Mouse (Mus musculus) embryonic facial prominence, embryonic 13.5 days (tissue): ENCODE measurements around the gene Pcyt2. TPM values are rescaled to one million over a fixed set of nuclear protein-coding genes. Genes with fewer than 3 reads are reported as not detected.

Source experiments
- ATAC-seq: fragments of 200-750 bp; cut with Nextera tagmentation; 2 replicates; pipeline ENCODE4 v1.8.0; 2017; ENCODE audit warnings: low read depth; ENCODE audit not compliant: insufficient number of reproducible peaks, insufficient read depth, low FRiP score, low TSS enrichment
- H3K27ac ChIP-seq: fragments of 300-500 bp; sonication (generic); 2 replicates; pipeline ENCODE4 v1.5.1; 2015; ENCODE audit warnings: moderate library complexity, mild to moderate bottlenecking, inconsistent platforms
- H3K27me3 ChIP-seq: fragments of 300-500 bp; sonication (generic); 2 replicates; pipeline ENCODE4 v1.6.1; 2015; ENCODE audit warnings: mild to moderate bottlenecking, inconsistent platforms
- H3K36me3 ChIP-seq: fragments of 300-500 bp; sonication (generic); 2 replicates; pipeline ENCODE4 v1.6.1; 2015; ENCODE audit warnings: mild to moderate bottlenecking, inconsistent platforms
- H3K4me1 ChIP-seq: fragments of 300-500 bp; sonication (generic); 2 replicates; pipeline ENCODE4 v1.6.1; 2015; ENCODE audit warnings: inconsistent platforms
- H3K4me2 ChIP-seq: fragments of 300-500 bp; sonication (generic); 2 replicates; pipeline ENCODE4 v1.6.1; 2015; ENCODE audit warnings: moderate library complexity, mild to moderate bottlenecking, inconsistent platforms
- H3K4me3 ChIP-seq: fragments of 300-500 bp; sonication (generic); 2 replicates; pipeline ENCODE4 v1.5.1; 2015; ENCODE audit warnings: mild to moderate bottlenecking, inconsistent platforms
- H3K9ac ChIP-seq: fragments of 300-500 bp; sonication (generic); 2 replicates; pipeline ENCODE4 v1.6.1; 2015; ENCODE audit warnings: mild to moderate bottlenecking, inconsistent platforms
- H3K9me3 ChIP-seq: fragments of 300-500 bp; sonication (generic); 2 replicates; pipeline ENCODE4 v1.6.1; 2016; ENCODE audit warnings: inconsistent platforms
- WGBS: fragments of 180-500 bp; shearing (Covaris S2); methylation state at CpG from one replicate; pipeline ENCODE4 v1.1.7; 2015; ENCODE audit warnings: mixed read lengths; 5-methylcytosine and 5-hydroxymethylcytosine counted together
- polyA plus RNA-seq: library from polyadenylated mRNA; unstranded; fragments of >200 nt; fragmentation: Nextera tagmentation; extraction: Ambion mirVana; gene quantifications from 2 replicates; pipeline ENCODE4 v1.2.1, GENCODE M21; 2015

Gene Pcyt2
- polyA plus RNA-seq, 1 experiment from 2014 or later: 150 TPM

DNA sequence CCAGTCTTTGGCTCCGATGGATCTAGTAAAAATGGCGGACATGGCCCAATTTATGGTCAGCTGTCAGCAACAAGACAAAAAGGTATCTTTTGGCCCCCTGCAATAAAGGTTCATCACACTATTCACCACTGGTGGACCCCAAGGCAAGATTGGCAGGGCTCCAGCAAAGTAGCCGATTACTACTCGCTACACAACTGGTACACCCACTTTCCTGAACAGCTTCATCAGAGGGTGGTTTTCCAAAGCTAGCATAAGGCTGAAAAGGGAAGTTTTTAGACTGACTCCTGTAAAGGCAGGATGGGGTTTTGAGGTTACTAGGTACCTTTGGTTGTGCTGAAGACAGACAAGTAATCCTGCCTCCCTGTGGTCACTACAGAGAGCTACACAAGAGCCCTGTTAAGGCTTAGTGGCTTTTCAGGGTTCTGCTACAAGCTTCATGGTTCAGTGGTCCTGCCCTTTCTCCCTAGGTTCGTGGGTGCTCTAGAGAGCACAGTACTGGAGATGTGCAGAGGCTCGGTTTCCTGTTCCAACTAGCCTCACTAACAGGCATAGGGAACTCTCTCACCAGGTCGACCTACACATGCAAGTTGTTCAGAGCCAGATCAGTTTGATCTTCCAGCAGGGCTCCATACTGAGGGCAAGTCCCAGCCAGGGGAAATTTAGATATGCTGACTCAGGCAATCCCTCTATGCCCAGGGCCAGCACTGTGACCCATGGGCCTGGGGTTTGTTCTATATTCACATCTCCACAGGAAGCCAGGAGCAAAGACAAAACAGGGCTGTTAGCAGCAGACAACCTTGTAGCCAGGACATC, 40.3 kb downstream of the Pcyt2 start:
- H3K9ac ChIP-seq: 0 out of 2 replicates have a peak overlapping the region, but pooled peaks have one; percentile 32
- H3K27ac ChIP-seq: 0 out of 2 replicates have a peak overlapping the region, but pooled peaks have one; percentile 4
- no peaks in the 10 kb centered on the region for H3K27me3 ChIP-seq
- H3K9me3 ChIP-seq: no peaks in the 10 kb centered on the region
- peaks cover 39% of the 10 kb centered on the region for H3K36me3 ChIP-seq
- no peak overlapping the region for H3K4me3 ChIP-seq
- no peak overlapping the region for H3K4me2 ChIP-seq
- H3K4me1 ChIP-seq: peaks cover 36% of the 10 kb centered on the region
- ATAC-seq: no peak
- 82% methylated on average over 7 of the region's 7 CpGs for WGBS

DNA sequence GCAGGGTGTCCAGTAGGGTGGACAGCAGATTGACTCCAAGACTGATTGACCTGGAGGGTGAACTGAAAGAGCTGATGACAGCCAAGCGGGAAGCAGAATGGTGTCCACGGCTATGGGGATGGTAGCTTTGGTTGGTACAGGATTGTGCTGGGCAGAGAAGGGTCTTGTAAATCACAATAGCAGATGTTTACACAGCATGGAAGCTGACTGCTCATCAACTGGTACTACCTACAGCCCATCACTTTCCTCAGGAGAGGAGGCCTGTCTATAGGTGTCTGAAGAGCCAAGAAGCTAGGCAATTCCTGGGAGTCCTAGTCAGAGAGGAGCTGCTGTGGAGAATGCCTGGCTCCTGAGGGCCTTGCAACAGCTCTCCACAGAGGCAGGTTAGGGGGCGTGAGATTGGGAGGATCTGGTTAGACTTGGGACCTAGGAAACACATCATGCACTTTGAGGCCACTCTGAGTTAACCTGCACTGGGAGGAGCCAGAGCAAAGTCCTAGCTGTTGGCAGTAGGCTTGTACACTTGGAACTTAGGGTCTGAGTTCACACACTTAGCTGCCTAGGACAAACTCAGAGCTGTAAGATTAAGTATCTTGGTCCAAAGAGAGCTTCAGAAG, 41.3 kb downstream of the Pcyt2 start:
- WGBS: 84% methylated on average over 3 of the region's 3 CpGs
- ATAC-seq: no peak
- H3K27me3 ChIP-seq: no peaks in the 10 kb centered on the region
- no peak overlapping the region for H3K9ac ChIP-seq
- H3K36me3 ChIP-seq: peaks cover 40% of the 10 kb centered on the region
- no peak overlapping the region for H3K4me2 ChIP-seq
- H3K4me1 ChIP-seq: peaks cover 35% of the 10 kb centered on the region
- H3K27ac ChIP-seq: 0 out of 2 replicates have a peak overlapping the region, but pooled peaks have one; percentile 33
- H3K9me3 ChIP-seq: no peaks in the 10 kb centered on the region
- H3K4me3 ChIP-seq: no peak overlapping the region

DNA sequence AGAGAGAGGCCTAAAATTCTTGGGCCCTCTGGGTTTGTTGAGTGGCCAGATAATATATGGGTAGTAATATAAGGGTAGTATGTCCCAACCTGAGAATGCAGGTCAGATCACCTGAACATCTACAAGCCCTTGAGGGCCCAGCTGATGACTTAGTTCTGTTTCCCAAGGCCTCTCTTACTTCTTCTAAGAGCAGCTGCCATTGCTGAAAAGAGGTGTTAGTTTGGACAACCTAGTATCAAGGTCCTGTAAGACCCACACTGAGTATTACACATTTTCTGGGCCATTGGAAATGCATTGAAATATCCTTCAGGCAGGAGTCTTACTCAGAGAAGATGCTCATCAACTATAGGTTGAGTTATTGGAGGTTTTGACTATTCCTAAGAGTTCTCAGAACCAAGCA, 41.8 kb downstream of the Pcyt2 start:
- H3K9ac ChIP-seq: no peak overlapping the region
- no peaks in the 10 kb centered on the region for H3K27me3 ChIP-seq
- H3K9me3 ChIP-seq: no peaks in the 10 kb centered on the region
- H3K27ac ChIP-seq: 0 out of 2 replicates have a peak overlapping the region, but pooled peaks have one; percentile 33
- H3K4me3 ChIP-seq: no peak overlapping the region
- H3K4me1 ChIP-seq: peaks cover 40% of the 10 kb centered on the region
- H3K36me3 ChIP-seq: peaks cover 45% of the 10 kb centered on the region
- no peak for ATAC-seq
- H3K4me2 ChIP-seq: no peak overlapping the region

DNA sequence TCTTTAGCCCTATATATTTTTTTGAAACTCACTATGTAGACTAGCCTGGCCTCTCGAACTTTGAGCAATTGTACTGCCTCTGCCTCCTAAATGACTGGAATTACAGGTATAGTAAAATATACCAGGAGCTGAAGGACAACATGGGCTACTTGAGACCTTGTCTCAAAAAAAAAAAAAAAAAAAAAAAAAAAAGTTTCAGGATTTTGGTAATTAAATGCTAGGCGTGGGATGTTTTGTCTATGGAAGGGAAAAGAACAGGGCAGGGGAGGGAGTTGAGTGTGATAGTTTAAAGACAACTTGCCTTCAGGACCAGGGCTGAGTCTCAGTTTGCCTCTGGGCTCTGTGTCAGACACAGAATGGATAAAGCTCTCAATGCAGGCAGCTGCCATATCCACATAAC, 42.7 kb downstream of the Pcyt2 start:
- Histone ChIP-seq H3K4me2 (no peak overlapping the region), H3K4me3 (no peak overlapping the region), H3K9me3 (no peaks in the 10 kb centered on the region), H3K27ac (no peak overlapping the region), H3K27me3 (no peaks in the 10 kb centered on the region), H3K36me3 (peaks cover 54% of the 10 kb centered on the region), H3K4me1 (peaks cover 40% of the 10 kb centered on the region), H3K9ac (no peak overlapping the region)
- 57% methylated on average over 2 of the region's 2 CpGs for WGBS
- no peak for ATAC-seq

DNA sequence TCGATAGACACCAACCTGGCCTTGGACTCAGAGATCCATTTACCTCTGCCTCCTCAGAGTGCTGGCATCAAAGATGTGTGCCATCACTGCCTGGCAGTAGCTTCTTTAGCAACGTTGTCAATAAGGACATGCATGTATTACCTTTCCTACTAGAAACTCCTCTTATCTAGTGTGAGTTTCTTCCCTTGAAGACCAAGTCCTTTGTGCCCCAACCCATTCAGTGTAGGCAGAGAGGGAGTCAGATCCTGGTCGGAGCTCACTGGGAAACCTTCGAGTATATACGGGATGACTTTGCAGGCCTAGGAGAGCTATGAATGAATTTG, 43.5 kb downstream of the Pcyt2 start:
- Histone ChIP-seq H3K4me2 (peak overlapping the region; percentile 91), H3K4me3 (peak overlapping the region; percentile 98), H3K9me3 (no peaks in the 10 kb centered on the region), H3K36me3 (peaks cover 54% of the 10 kb centered on the region), H3K27ac (peak overlapping the region; percentile 96; the same call in 1 of the 2 replicates), H3K27me3 (no peaks in the 10 kb centered on the region), H3K4me1 (peaks cover 32% of the 10 kb centered on the region), H3K9ac (peak overlapping the region; percentile 98)
- WGBS: 44% methylated on average over 5 of the region's 5 CpGs
- no peak for ATAC-seq

DNA sequence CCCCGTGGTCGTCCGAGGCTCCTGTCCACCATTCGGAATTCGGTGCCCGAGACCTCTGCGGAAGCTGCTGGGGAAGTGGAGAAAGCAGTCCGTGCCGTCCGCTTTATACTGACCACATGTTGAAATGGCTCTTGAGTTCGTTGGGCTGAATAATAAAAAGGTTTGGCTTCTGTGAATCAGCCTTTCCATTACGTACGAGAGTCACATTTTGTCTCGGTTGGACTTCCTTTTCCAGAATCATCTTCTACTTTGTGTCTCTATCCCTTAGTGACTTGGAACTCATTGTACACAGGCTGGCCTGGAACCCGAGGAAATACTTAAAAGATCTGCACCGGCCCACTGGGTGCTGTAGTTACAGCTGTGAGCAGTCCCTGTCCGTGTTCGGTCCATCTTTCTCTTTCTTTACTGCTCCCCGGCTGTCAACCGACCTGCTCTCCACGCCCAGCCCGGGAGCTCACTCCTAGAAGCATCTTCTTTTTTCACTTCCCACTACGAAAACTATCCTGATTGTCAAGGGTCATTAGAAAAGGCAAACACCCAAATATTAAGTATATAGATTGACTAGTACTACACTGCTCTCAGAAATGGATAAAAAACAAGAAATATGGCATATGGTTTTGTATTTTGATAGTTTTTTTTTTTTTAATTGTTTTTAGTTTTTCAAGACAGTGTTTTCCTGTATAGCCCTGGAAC, 44.0 kb downstream of the Pcyt2 start:
- under 1% methylated on average over 23 of the region's 23 CpGs for WGBS
- ATAC-seq: no peak
- H3K4me3 ChIP-seq: peak overlapping the region; percentile 98

DNA sequence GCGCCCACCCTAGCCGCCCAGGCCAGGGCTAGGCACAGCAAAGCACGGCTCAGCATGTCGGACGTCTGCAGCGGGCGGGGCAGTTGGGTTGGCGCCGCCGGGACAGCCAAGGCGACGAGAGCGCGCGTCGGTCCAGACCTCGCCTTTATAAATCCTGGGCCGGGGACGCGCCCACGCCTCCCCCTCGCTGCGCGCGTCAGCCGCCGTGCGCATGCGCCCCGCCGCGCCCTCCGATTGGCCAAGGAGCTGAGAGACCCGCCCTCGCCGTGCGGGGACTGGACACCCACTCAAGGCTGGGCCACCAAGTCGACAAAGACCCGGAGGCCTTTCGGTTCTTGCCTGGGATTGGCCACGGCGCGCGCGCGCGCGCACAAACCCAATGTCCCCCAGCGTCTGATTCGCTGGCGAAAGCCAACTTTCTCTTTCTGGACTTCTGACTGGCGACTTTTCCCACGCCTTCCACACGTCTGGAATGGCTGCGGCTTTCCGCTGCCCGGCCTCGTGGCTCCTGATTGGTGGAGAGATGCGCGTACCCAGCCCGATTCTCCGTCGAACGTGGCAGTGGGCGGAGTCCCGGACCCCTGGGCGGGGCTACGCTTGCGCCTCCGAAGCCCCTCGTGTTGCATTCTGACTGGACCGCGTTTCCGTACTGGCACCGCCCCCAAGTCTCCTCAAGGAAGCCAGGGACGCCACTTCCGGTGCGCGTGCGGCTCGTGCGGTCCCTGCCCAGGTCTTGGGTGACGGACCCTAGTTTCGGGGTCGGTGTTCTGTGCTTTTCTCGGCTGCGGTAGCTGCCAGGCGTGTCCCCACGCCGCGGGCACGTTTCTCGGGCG, 44.8 kb downstream of the Pcyt2 start, which contains the start of gene P4hb:
Gene P4hb, minus strand, starts transcription at position 502 of the 833 bp plus-strand sequence.
- Histone ChIP-seq H3K9me3 (no peaks in the 10 kb centered on the region), H3K9ac (peak within 1 kb of the TSS; percentile 98), H3K4me3 (peak within 1 kb of the TSS; percentile 98), H3K36me3 (peaks cover 51% of the 10 kb centered on the region), H3K4me1 (peaks cover 32% of the 10 kb centered on the region), H3K27me3 (no peaks in the 10 kb centered on the region), H3K27ac (peak within 1 kb of the TSS; percentile 96), H3K4me2 (peak within 1 kb of the TSS; percentile 91)
- under 1% methylated on average over 94 of the region's 94 CpGs for WGBS
- peak; percentile 94 for ATAC-seq

More for the DNA sequence above, 44.0 kb downstream of the Pcyt2 start:
- Histone ChIP-seq H3K27ac (peak overlapping the region; percentile 96), H3K27me3 (no peaks in the 10 kb centered on the region), H3K9me3 (no peaks in the 10 kb centered on the region), H3K4me1 (peaks cover 28% of the 10 kb centered on the region), H3K4me2 (peak overlapping the region; percentile 91), H3K36me3 (peaks cover 51% of the 10 kb centered on the region), H3K9ac (peak overlapping the region; percentile 98)

DNA sequence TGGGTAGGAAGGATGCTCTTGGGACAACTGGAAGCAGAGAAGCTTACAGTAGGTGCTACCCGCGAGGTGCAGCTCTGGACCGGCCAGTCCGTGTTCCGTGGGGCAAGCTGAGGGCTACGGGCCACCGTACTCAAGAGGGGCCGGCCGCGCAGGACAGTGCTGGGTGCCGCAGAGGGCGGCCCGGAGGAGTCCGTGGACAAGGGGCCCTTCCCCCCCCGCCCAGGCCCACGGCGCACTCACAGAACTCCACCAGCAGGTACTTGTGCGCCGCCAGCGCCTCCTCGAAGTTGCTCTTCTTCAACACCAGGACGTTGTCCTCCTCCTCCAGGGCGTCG, 45.4 kb downstream of the Pcyt2 start:
- peak; percentile 28 for ATAC-seq
- under 1% methylated on average over 24 of the region's 24 CpGs for WGBS
- H3K4me1 ChIP-seq: peaks cover 36% of the 10 kb centered on the region
- peak overlapping the region; percentile 91 for H3K4me2 ChIP-seq
- peak overlapping the region; percentile 96 for H3K27ac ChIP-seq
- peak overlapping the region; percentile 98 for H3K4me3 ChIP-seq
- peak overlapping the region; percentile 98 for H3K9ac ChIP-seq
- H3K27me3 ChIP-seq: no peaks in the 10 kb centered on the region
- H3K9me3 ChIP-seq: no peaks in the 10 kb centered on the region
- H3K36me3 ChIP-seq: peaks cover 51% of the 10 kb centered on the region

DNA sequence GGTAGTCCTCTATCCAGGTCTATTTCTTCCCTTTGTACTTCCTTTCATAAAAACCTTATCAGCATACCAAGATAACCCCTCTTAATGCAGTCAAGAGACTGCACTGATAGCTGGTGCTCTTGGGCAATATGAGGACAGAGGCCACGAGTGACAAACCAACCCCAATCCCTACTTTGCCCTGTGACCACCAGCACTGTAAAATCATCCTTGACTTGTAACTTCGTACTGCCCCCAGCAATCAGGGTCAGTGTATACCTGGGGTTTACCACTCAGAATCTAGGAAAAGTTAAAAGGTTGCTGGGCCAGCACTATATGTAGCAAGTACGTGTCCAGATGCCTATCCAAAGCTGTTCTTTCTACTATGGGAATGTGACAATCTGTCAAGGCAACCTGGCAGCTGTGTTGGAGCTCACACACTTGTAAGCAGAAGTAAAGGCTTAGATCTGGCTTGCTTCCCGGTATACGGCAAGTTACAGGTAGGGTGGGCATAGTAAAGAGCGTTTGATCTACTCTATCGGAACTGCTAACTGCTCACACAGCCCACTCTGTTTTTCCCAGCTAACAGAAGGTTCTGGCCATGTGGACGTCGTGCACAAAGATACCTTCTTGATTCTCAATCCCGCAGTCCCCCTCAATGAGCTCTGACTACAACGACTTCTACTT, 45.9 kb downstream of the Pcyt2 start:
- Histone ChIP-seq H3K36me3 (peaks cover 51% of the 10 kb centered on the region), H3K4me3 (peak overlapping the region; percentile 98), H3K27ac (peak overlapping the region; percentile 96), H3K4me1 (peaks cover 37% of the 10 kb centered on the region), H3K9me3 (no peaks in the 10 kb centered on the region), H3K27me3 (no peaks in the 10 kb centered on the region), H3K4me2 (peak overlapping the region; percentile 91), H3K9ac (peak overlapping the region; percentile 98)
- ATAC-seq: no peak
- 10% methylated on average over 11 of the region's 11 CpGs for WGBS

DNA sequence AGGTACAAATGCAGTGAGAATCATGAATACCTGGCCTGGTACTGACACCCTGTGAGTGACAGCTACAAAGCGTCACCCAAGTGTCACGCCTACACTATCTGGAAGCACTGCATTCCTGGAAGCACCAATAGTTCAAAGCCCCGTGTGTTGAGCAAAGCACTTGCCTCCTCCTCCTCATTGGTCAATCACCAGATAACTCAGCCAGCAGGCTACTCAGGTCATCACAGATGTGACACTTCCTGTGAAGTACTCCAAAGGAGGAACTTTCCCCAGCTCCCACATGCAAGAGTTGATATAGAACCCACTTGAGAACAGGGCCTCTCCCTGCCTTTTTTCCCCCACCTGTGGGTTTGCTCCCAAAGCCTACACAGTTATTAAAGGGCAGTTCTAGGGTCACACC, 46.6 kb downstream of the Pcyt2 start:
- WGBS: 75% methylated on average over 3 of the region's 3 CpGs
- Histone ChIP-seq H3K4me2 (peak overlapping the region; percentile 91), H3K9me3 (no peaks in the 10 kb centered on the region), H3K36me3 (peaks cover 50% of the 10 kb centered on the region), H3K4me3 (peak overlapping the region; percentile 98), H3K9ac (peak overlapping the region; percentile 98), H3K4me1 (peaks cover 39% of the 10 kb centered on the region), H3K27me3 (no peaks in the 10 kb centered on the region), H3K27ac (no peak overlapping the region)
- ATAC-seq: no peak
